In the genomic region with DNA sequence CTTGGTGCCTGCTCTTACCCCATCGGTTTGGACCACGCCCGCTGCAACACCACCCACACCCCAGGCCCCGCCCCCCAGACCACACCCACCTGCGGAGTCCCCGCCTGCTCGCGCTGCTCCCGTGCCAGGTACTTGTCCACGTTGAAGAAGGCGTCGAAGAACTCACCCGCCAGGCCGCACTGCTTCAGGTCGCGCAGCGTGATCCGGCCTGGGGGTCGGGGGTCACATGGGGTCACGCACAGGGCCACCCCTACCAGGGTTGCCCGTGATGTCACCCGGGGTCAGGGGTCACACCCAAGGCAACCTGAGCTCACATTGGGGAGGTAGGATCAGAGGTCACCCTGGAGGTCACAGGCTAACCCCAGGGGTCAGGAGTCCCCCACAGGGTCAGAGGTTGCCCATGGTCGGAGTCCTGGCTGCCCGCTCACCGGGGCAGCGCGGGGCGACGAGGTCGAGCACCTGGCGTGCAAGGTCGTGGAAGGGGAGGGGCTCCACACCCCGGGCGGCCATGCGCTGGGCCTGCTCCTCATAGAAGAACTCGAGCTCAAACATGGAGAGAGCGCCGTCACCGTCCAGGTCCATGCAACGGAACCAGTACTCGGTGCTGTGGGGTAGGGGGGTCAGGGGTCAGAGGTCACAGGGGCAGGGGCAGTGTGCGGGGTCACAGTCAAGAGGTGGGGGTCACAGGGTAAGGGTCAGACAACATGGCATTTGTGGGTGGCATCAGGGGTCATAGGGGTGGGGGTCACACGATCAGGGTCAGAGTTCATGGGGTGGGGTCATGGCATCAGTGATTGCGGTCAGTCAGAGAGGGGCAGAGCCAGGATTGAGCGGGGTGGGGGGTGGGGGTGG, we compare ENCODE assay signal across 8 mouse cellular contexts. TPM values are rescaled to one million over a fixed set of nuclear protein-coding genes. Genes with fewer than 3 reads are reported as not detected.
A peak's percentile ranks its signal among the peaks of the same experiment; 100 is the strongest.
DNase-seq lines count a peak whose midpoint lies in the region; ATAC-seq and TF ChIP-seq lines count a peak whose summit lies in the region.

No protein-coding gene starts in this region.

- no peak overlapping the region for H3K4me2 ChIP-seq in forebrain, postnatal 0 days (ENCODE audit: low read depth)
- H3K4me2 ChIP-seq in kidney, embryonic 15.5 days = no peak overlapping the region
- H3K4me2 ChIP-seq in liver, embryonic 11.5 days = no peak overlapping the region

- no peak for ATAC-seq in forebrain, postnatal 0 days
- ATAC-seq in kidney, embryonic 15.5 days (replicated peaks; ENCODE audit: low FRiP score) = peak; percentile 17; the same call in 1 of the 2 replicates
- peak; percentile 36 for ATAC-seq in liver, embryonic 11.5 days (replicated peaks; ENCODE audit: low FRiP score)

- no peak for TF ChIP-seq CTCF in forebrain, postnatal 0 days (IDR thresholded peaks at IDR 0.05; ENCODE audit: low read depth)

- H3K4me3 ChIP-seq in forebrain, postnatal 0 days (ENCODE audit: low read depth, low read length) = no peak overlapping the region
- H3K4me3 ChIP-seq in kidney, embryonic 15.5 days (replicated peaks) = no peak overlapping the region
- H3K4me3 ChIP-seq in liver, embryonic 11.5 days (ENCODE audit: low read depth, low read length) = no peak overlapping the region

- H3K36me3 ChIP-seq in forebrain, postnatal 0 days (ENCODE audit: insufficient read depth) = peaks cover 26% of the 10 kb centered on the region
- peaks cover 37% of the 10 kb centered on the region for H3K36me3 ChIP-seq in kidney, embryonic 15.5 days
- H3K36me3 ChIP-seq in liver, embryonic 11.5 days (ENCODE audit: control insufficient read depth, insufficient read depth, low read length) = peaks cover 37% of the 10 kb centered on the region

- no peak overlapping the region for H3K27ac ChIP-seq in forebrain, postnatal 0 days (ENCODE audit: low read depth, low read length)
- no peak overlapping the region for H3K27ac ChIP-seq in kidney, embryonic 15.5 days
- no peak overlapping the region for H3K27ac ChIP-seq in liver, embryonic 11.5 days (ENCODE audit: low read depth, low read length)

- no peaks in the 10 kb centered on the region for H3K4me1 ChIP-seq in forebrain, postnatal 0 days (ENCODE audit: insufficient read depth)
- no peaks in the 10 kb centered on the region for H3K4me1 ChIP-seq in kidney, embryonic 15.5 days
- H3K4me1 ChIP-seq in liver, embryonic 11.5 days (replicated peaks; ENCODE audit: control insufficient read depth, insufficient read depth, low read length) = no peaks in the 10 kb centered on the region

- no peaks in the 10 kb centered on the region for H3K27me3 ChIP-seq in forebrain, postnatal 0 days (ENCODE audit: insufficient read depth, low read length)
- no peaks in the 10 kb centered on the region for H3K27me3 ChIP-seq in kidney, embryonic 15.5 days
- H3K27me3 ChIP-seq in liver, embryonic 11.5 days (replicated peaks; ENCODE audit: control insufficient read depth, insufficient read depth, low read length) = no peaks in the 10 kb centered on the region

- H3K9me3 ChIP-seq in forebrain, postnatal 0 days (ENCODE audit: low read length) = 0 out of 2 replicates have a peak, but pooled peaks cover 5% of the 10 kb centered on the region
- H3K9me3 ChIP-seq in kidney, embryonic 15.5 days (replicated peaks) = peaks cover 30% of the 10 kb centered on the region
- H3K9me3 ChIP-seq in liver, embryonic 11.5 days (ENCODE audit: control insufficient read depth, low read length) = peaks cover 32% of the 10 kb centered on the region

- no peak overlapping the region for H3K9ac ChIP-seq in forebrain, postnatal 0 days
- H3K9ac ChIP-seq in kidney, embryonic 15.5 days = no peak overlapping the region
- no peak overlapping the region for H3K9ac ChIP-seq in liver, embryonic 11.5 days (ENCODE audit: low read depth, low read length)

- peak; percentile 95 for DNase-seq in heart, adult 11 months
- no peak for DNase-seq in heart, adult 8-10 months (ENCODE audit: low spot score)
- DNase-seq in 3134 (ENCODE audit: extremely low read depth, insufficient read length, low spot score) = peak; percentile 39
- peak; percentile 13 for DNase-seq in adrenal gland, postnatal 10 days
- peak; percentile 26 for DNase-seq in forebrain, postnatal 0 days
- DNase-seq in liver, embryonic 11.5 days (ENCODE audit: low spot score) = peak; percentile 38
- peak; percentile 82 for DNase-seq in testis, postnatal 14 days (ENCODE audit: low spot score)

- WGBS in forebrain, postnatal 0 days = 98% methylated on average over 45 of the region's 45 CpGs
- 99% methylated on average over 45 of the region's 45 CpGs for WGBS in kidney, embryonic 15.5 days
- 96% methylated on average over 45 of the region's 45 CpGs for WGBS in liver, embryonic 11.5 days

RNA-seq across cellular contexts. Expression of a gene that starts 34.8 kb away (rescaled TPM):
- total RNA-seq in heart, adult 8-10 months (2022) = 100 to 1,000 TPM in 1 of 4 experiments, 10 to 100 TPM in 3; 86.5 to 101 (median 96.1) TPM
- total RNA-seq in adrenal gland, postnatal 10 days (2021) = 100 to 1,000 TPM; 103 to 128 TPM
- 79.2 and 118 TPM in 2 replicates for total RNA-seq in forebrain, postnatal 0 days (2014; rRNA removed)
- polyA plus RNA-seq in forebrain, postnatal 0 days (2015; fragmentation: Nextera tagmentation; extraction: Ambion mirVana) = 143 and 152 TPM in 2 replicates
- polyA plus RNA-seq in kidney, embryonic 15.5 days (2015; fragmentation: Nextera tagmentation; extraction: Ambion mirVana) = 130 and 150 TPM in 2 replicates
- polyA plus RNA-seq in liver, embryonic 11.5 days (2014; fragmentation: Nextera tagmentation; extraction: Ambion mirVana) = 83.7 and 91.3 TPM in 2 replicates

RNA-seq across cellular contexts. Expression of a gene that starts 51.7 kb away (rescaled TPM):
- not detected for total RNA-seq in heart, adult 8-10 months (2022)
- total RNA-seq in adrenal gland, postnatal 10 days (2021) = not detected
- not detected in 2 replicates for total RNA-seq in forebrain, postnatal 0 days (2014; rRNA removed)
- not detected in 2 replicates for polyA plus RNA-seq in forebrain, postnatal 0 days (2015; fragmentation: Nextera tagmentation; extraction: Ambion mirVana)
- polyA plus RNA-seq in kidney, embryonic 15.5 days (2015; fragmentation: Nextera tagmentation; extraction: Ambion mirVana) = not detected in 2 replicates
- not detected in 2 replicates for polyA plus RNA-seq in liver, embryonic 11.5 days (2014; fragmentation: Nextera tagmentation; extraction: Ambion mirVana)
